Mouse (Mus musculus) lung, postnatal 0 days (tissue): ENCODE measurements around the gene Ppfia2.

Experiments used
- CTCF ChIP-seq: IDR thresholded peaks from 2 replicates; pipeline ENCODE4 v1.5.1; 2016; ENCODE audit warnings: antibody characterized with exemption, mild to moderate bottlenecking
- EP300 ChIP-seq: IDR thresholded peaks from 2 replicates; pipeline ENCODE4 v1.6.1; 2016; ENCODE audit warnings: antibody characterized with exemption, mild to moderate bottlenecking, control low read depth

DNA sequence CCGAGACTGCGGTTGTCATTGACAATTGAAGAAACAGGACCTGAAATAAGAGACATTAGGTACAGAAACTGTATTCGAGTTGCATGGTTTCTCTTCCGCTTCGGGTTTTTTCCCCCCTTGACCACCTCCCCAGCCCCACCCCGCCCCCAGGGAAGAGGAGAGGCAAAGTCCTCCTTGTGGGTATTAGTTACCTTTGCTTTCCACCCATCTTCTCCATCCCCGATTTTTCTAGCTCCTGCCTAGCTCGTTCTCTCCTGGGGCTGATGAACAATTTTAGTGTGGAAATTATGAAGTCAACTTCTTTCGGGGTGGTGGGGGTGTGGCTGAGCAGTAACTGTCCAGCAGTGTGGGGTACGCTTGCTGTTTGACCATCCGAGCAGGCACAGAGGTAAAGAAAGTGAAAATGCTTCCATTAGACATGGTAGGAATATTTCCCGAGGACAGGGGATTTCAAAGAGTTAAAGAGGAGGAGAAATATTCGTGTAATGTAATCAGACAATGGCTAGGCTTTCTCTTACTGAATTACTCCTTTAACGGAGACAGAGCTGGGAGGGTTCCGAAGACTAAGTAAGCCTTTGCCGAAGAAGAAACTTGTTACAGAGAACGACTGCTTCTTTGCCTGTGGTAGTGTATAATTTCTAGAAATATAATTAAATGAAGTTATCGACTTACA is 530 bp downstream of the Ppfia2 start:
- TF ChIP-seq CTCF, result no peak
- no peak for TF ChIP-seq EP300
